Mouse (Mus musculus): ENCODE data around the gene Mfsd6.

DNA sequence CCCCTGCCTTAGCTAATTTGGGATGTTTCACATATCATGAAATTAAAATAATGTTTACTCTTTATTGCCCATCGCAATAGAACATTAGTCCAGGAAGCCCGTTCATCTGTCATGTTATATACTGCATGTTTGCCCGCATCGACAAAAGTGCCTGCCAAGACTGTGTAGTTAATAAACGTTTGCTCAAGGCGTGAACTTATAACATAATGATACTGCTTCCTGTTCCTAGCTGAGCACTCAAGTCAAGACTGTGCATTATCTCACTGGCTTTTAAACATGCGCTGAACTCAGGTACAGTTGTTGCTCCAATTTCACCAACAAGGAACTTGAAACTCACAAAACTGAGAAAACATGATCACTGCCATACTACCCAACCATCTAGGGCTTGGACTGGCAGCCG is 39.6 kb downstream of the Mfsd6 start:
- TF ChIP-seq CTCF (IDR thresholded peaks at IDR 0.05; ENCODE audit: borderline replicate concordance, control insufficient read depth, extremely low read depth, insufficient read depth, low read length, poor library complexity), result no peak
- no peak for TF ChIP-seq POLR2A (IDR thresholded peaks at IDR 0.05; ENCODE audit: control insufficient read depth, extremely low read depth, insufficient read depth, low read length, poor library complexity)
